Mouse (Mus musculus): ENCODE data around the gene Pknox1. TPM values are rescaled to one million over a fixed set of nuclear protein-coding genes. Genes with fewer than 3 reads are reported as not detected.

Pknox1 gene
- polyA plus RNA-seq, 1 experiment from 2014 or later, result 47.5 TPM

GRCm38 (mm10) chr17:31583185-31583584, 18.7 kb downstream of the Pknox1 start:
- WGBS, result 69% methylated on average over 3 of the region's 3 CpGs
- no peak overlapping the region for H3K4me3 ChIP-seq (replicated peaks; ENCODE audit: low read length)
- peaks cover 9% of the 10 kb centered on the region for H3K4me1 ChIP-seq (replicated peaks; ENCODE audit: control insufficient read depth, insufficient read depth, low read length)
- DNase-seq (ENCODE audit: low spot score) (no peak), ATAC-seq (ENCODE audit: low FRiP score) (no peak)
- no peaks in the 10 kb centered on the region for H3K9me3 ChIP-seq (ENCODE audit: control insufficient read depth, low read length)
- H3K27me3 ChIP-seq (ENCODE audit: control insufficient read depth, insufficient read depth, low read length), result no peaks in the 10 kb centered on the region
- H3K9ac ChIP-seq, result no peak overlapping the region
- no peak overlapping the region for H3K27ac ChIP-seq
- H3K4me2 ChIP-seq (replicated peaks), result no peak overlapping the region
- peaks cover 19% of the 10 kb centered on the region for H3K36me3 ChIP-seq (replicated peaks; ENCODE audit: control insufficient read depth, insufficient read depth)

- H3K9ac ChIP-seq, result no peak overlapping the region
- ATAC-seq (ENCODE audit: low FRiP score) (no peak), DNase-seq (ENCODE audit: low spot score) (no peak)
- H3K4me2 ChIP-seq (replicated peaks), result no peak overlapping the region
- H3K36me3 ChIP-seq (replicated peaks; ENCODE audit: control insufficient read depth, insufficient read depth), result peaks cover 25% of the 10 kb centered on the region
- no peaks in the 10 kb centered on the region for H3K27me3 ChIP-seq (ENCODE audit: control insufficient read depth, insufficient read depth, low read length)
- no peak overlapping the region for H3K27ac ChIP-seq
- no peaks in the 10 kb centered on the region for H3K9me3 ChIP-seq (ENCODE audit: control insufficient read depth, low read length)
- H3K4me3 ChIP-seq (replicated peaks; ENCODE audit: low read length), result no peak overlapping the region
- 87% methylated on average over 6 of the region's 6 CpGs for WGBS
- H3K4me1 ChIP-seq (replicated peaks; ENCODE audit: control insufficient read depth, insufficient read depth, low read length), result peaks cover 9% of the 10 kb centered on the region
Observed at GRCm38 (mm10) chr17:31583781-31584180, 19.2 kb downstream of the Pknox1 start.

GRCm38 (mm10) chr17:31588115-31588514, 23.6 kb downstream of the Pknox1 start:
- Histone ChIP-seq H3K27me3 (ENCODE audit: control insufficient read depth, insufficient read depth, low read length) (no peaks in the 10 kb centered on the region), H3K9ac (no peak overlapping the region), H3K9me3 (ENCODE audit: control insufficient read depth, low read length) (no peaks in the 10 kb centered on the region), H3K4me2 (replicated peaks) (no peak overlapping the region), H3K36me3 (replicated peaks; ENCODE audit: control insufficient read depth, insufficient read depth) (peaks cover 66% of the 10 kb centered on the region), H3K27ac (no peak overlapping the region), H3K4me3 (replicated peaks; ENCODE audit: low read length) (no peak overlapping the region), H3K4me1 (replicated peaks; ENCODE audit: control insufficient read depth, insufficient read depth, low read length) (no peaks in the 10 kb centered on the region)
- WGBS, result 85% methylated on average over 7 of the region's 7 CpGs
- DNase-seq (ENCODE audit: low spot score), result no peak
- no peak for ATAC-seq (ENCODE audit: low FRiP score)

GRCm38 (mm10) chr17:31588726-31589125, 24.2 kb downstream of the Pknox1 start:
- Histone ChIP-seq H3K36me3 (replicated peaks; ENCODE audit: control insufficient read depth, insufficient read depth) (peaks cover 69% of the 10 kb centered on the region), H3K27ac (no peak overlapping the region), H3K4me2 (replicated peaks) (no peak overlapping the region), H3K27me3 (ENCODE audit: control insufficient read depth, insufficient read depth, low read length) (no peaks in the 10 kb centered on the region), H3K9ac (no peak overlapping the region), H3K4me3 (replicated peaks; ENCODE audit: low read length) (no peak overlapping the region), H3K4me1 (replicated peaks; ENCODE audit: control insufficient read depth, insufficient read depth, low read length) (no peaks in the 10 kb centered on the region), H3K9me3 (ENCODE audit: control insufficient read depth, low read length) (no peaks in the 10 kb centered on the region)
- DNase-seq (ENCODE audit: low spot score) (no peak), ATAC-seq (ENCODE audit: low FRiP score) (no peak)
- WGBS, result 88% methylated on average over 4 of the region's 4 CpGs

GRCm38 (mm10) chr17:31590846-31591245, 26.3 kb downstream of the Pknox1 start:
- ATAC-seq (ENCODE audit: low FRiP score) (no peak), DNase-seq (ENCODE audit: low spot score) (no peak)
- Histone ChIP-seq H3K4me1 (replicated peaks; ENCODE audit: control insufficient read depth, insufficient read depth, low read length) (no peaks in the 10 kb centered on the region), H3K9me3 (ENCODE audit: control insufficient read depth, low read length) (no peaks in the 10 kb centered on the region), H3K4me3 (replicated peaks; ENCODE audit: low read length) (no peak overlapping the region), H3K4me2 (replicated peaks) (no peak overlapping the region), H3K27ac (no peak overlapping the region), H3K36me3 (replicated peaks; ENCODE audit: control insufficient read depth, insufficient read depth) (peaks cover 67% of the 10 kb centered on the region), H3K9ac (no peak overlapping the region), H3K27me3 (ENCODE audit: control insufficient read depth, insufficient read depth, low read length) (no peaks in the 10 kb centered on the region)
- 92% methylated on average over 11 of the region's 11 CpGs for WGBS

GRCm38 (mm10) chr17:31594590-31594989, 30.1 kb downstream of the Pknox1 start:
- WGBS, result 66% methylated on average over 7 of the region's 7 CpGs
- H3K27ac ChIP-seq, result peak overlapping the region; percentile 54; the same call in 1 of the 2 replicates

GRCm38 (mm10) chr17:31595077-31595476, 30.5 kb downstream of the Pknox1 start:
- Histone ChIP-seq H3K27me3 (ENCODE audit: control insufficient read depth, insufficient read depth, low read length) (no peaks in the 10 kb centered on the region), H3K4me1 (replicated peaks; ENCODE audit: control insufficient read depth, insufficient read depth, low read length) (no peaks in the 10 kb centered on the region), H3K4me2 (replicated peaks) (no peak overlapping the region), H3K27ac (peak overlapping the region; percentile 54; the same call in 1 of the 2 replicates), H3K36me3 (replicated peaks; ENCODE audit: control insufficient read depth, insufficient read depth) (peaks cover 83% of the 10 kb centered on the region), H3K9ac (no peak overlapping the region), H3K9me3 (ENCODE audit: control insufficient read depth, low read length) (no peaks in the 10 kb centered on the region), H3K4me3 (replicated peaks; ENCODE audit: low read length) (no peak overlapping the region)
- WGBS, result 59% methylated on average over 5 of the region's 5 CpGs
- ATAC-seq (ENCODE audit: low FRiP score) (no peak), DNase-seq (ENCODE audit: low spot score) (no peak)

More at GRCm38 (mm10) chr17:31594590-31594989, 30.1 kb downstream of the Pknox1 start:
- Histone ChIP-seq H3K4me3 (replicated peaks; ENCODE audit: low read length) (no peak overlapping the region), H3K4me2 (replicated peaks) (no peak overlapping the region), H3K9ac (no peak overlapping the region), H3K27me3 (ENCODE audit: control insufficient read depth, insufficient read depth, low read length) (no peaks in the 10 kb centered on the region), H3K36me3 (replicated peaks; ENCODE audit: control insufficient read depth, insufficient read depth) (peaks cover 81% of the 10 kb centered on the region), H3K4me1 (replicated peaks; ENCODE audit: control insufficient read depth, insufficient read depth, low read length) (no peaks in the 10 kb centered on the region), H3K9me3 (ENCODE audit: control insufficient read depth, low read length) (no peaks in the 10 kb centered on the region)
- ATAC-seq (ENCODE audit: low FRiP score) (no peak), DNase-seq (ENCODE audit: low spot score) (no peak)

- Histone ChIP-seq H3K4me2 (replicated peaks) (no peak overlapping the region), H3K27me3 (ENCODE audit: control insufficient read depth, insufficient read depth, low read length) (no peaks in the 10 kb centered on the region), H3K4me3 (replicated peaks; ENCODE audit: low read length) (no peak overlapping the region), H3K4me1 (replicated peaks; ENCODE audit: control insufficient read depth, insufficient read depth, low read length) (no peaks in the 10 kb centered on the region), H3K36me3 (replicated peaks; ENCODE audit: control insufficient read depth, insufficient read depth) (peaks cover 79% of the 10 kb centered on the region), H3K9ac (no peak overlapping the region), H3K27ac (no peak overlapping the region), H3K9me3 (ENCODE audit: control insufficient read depth, low read length) (no peaks in the 10 kb centered on the region)
- DNase-seq (ENCODE audit: low spot score) (no peak), ATAC-seq (ENCODE audit: low FRiP score) (no peak)
- 92% methylated on average over 9 of the region's 9 CpGs for WGBS
Observed at GRCm38 (mm10) chr17:31597957-31598356, 33.4 kb downstream of the Pknox1 start.

GRCm38 (mm10) chr17:31598593-31598992, 34.1 kb downstream of the Pknox1 start:
- Histone ChIP-seq H3K9me3 (ENCODE audit: control insufficient read depth, low read length) (no peaks in the 10 kb centered on the region), H3K9ac (no peak overlapping the region), H3K4me1 (replicated peaks; ENCODE audit: control insufficient read depth, insufficient read depth, low read length) (no peaks in the 10 kb centered on the region), H3K4me2 (replicated peaks) (no peak overlapping the region), H3K27ac (no peak overlapping the region), H3K36me3 (replicated peaks; ENCODE audit: control insufficient read depth, insufficient read depth) (peaks cover 81% of the 10 kb centered on the region), H3K27me3 (ENCODE audit: control insufficient read depth, insufficient read depth, low read length) (no peaks in the 10 kb centered on the region), H3K4me3 (replicated peaks; ENCODE audit: low read length) (no peak overlapping the region)
- ATAC-seq (ENCODE audit: low FRiP score) (no peak), DNase-seq (ENCODE audit: low spot score) (no peak)
- WGBS, result 93% methylated on average over 8 of the region's 8 CpGs

- Histone ChIP-seq H3K4me2 (replicated peaks) (no peak overlapping the region), H3K4me1 (replicated peaks; ENCODE audit: control insufficient read depth, insufficient read depth, low read length) (no peaks in the 10 kb centered on the region), H3K27me3 (ENCODE audit: control insufficient read depth, insufficient read depth, low read length) (no peaks in the 10 kb centered on the region), H3K36me3 (replicated peaks; ENCODE audit: control insufficient read depth, insufficient read depth) (peaks cover 58% of the 10 kb centered on the region), H3K9ac (no peak overlapping the region), H3K4me3 (replicated peaks; ENCODE audit: low read length) (no peak overlapping the region), H3K27ac (no peak overlapping the region), H3K9me3 (ENCODE audit: control insufficient read depth, low read length) (no peaks in the 10 kb centered on the region)
- DNase-seq (ENCODE audit: low spot score) (no peak), ATAC-seq (ENCODE audit: low FRiP score) (no peak)
- WGBS, result 82% methylated on average over 7 of the region's 7 CpGs
Observed at GRCm38 (mm10) chr17:31606424-31606823, 41.9 kb downstream of the Pknox1 start.

All from hindbrain, embryonic 14.5 days (tissue).